ENCODE assay signal across 9 mouse cellular contexts in genomic region chr2:120170726-120171125, GRCm38 (mm10). TPM values are rescaled to one million over a fixed set of nuclear protein-coding genes. Genes with fewer than 3 reads are reported as not detected.
A peak's percentile ranks its signal among the peaks of the same experiment; 100 is the strongest.
DNase-seq lines count a peak whose midpoint lies in the region; ATAC-seq and TF ChIP-seq lines count a peak whose summit lies in the region.
"Had no signal": no experiment of that assay in that cellular context is flagged by ENCODE, and none has a peak within 500 bp of the region (broad histone marks: within the 10 kb centered on the region; RNA-seq: fewer than 3 reads in every experiment).

No protein-coding gene starts in this region.

- H3K36me3 ChIP-seq in MEL (ENCODE audit: control insufficient read depth in 1 of 2, insufficient read depth in 2 of 2, low read length in 2 of 2): no peaks in the 10 kb centered on the region
- no peaks in the 10 kb centered on the region for H3K36me3 ChIP-seq in intestine, postnatal 0 days (ENCODE audit: control insufficient read depth, insufficient read depth)
- H3K36me3 ChIP-seq in megakaryocyte, embryonic 14.5 days (replicated peaks; ENCODE audit: low read length): no peaks in the 10 kb centered on the region
- H3K36me3 ChIP-seq in forebrain, embryonic 15.5 days: no peaks in the 10 kb centered on the region
- H3K36me3 ChIP-seq: embryonic facial prominence, embryonic 15.5 days had no signal

- ATAC-seq in intestine, postnatal 0 days: no peak
- ATAC-seq in forebrain, embryonic 15.5 days (replicated peaks): no peak

- TF ChIP-seq RAD21 in MEL (IDR thresholded peaks at IDR 0.05; ENCODE audit: low read depth, low read length): peak; percentile 68

- H3K4me2 ChIP-seq in intestine, postnatal 0 days (replicated peaks; ENCODE audit: low read depth): no peak overlapping the region
- H3K4me2 ChIP-seq in forebrain, embryonic 15.5 days (replicated peaks): no peak overlapping the region
- H3K4me2 ChIP-seq: embryonic facial prominence, embryonic 15.5 days had no signal

- peak; percentile 76 for TF ChIP-seq CTCF in layer of hippocampus, adult 2 months (conservative IDR thresholded peaks at IDR 0.05)
- peak; percentile 32 to 77 (median 55); a peak in 5 of 6 replicates for TF ChIP-seq CTCF in MEL (IDR thresholded peaks at IDR 0.05 in 2 of 3, conservative IDR thresholded peaks at IDR 0.05 in 1 of 3; ENCODE audit: control insufficient read depth in 1 of 3, insufficient read depth in 1 of 3, low read depth in 2 of 3, low read length in 3 of 3, poor library complexity in 1 of 3, severe bottlenecking in 1 of 3)
- peak; percentile 71 for TF ChIP-seq CTCF in intestine, postnatal 0 days (IDR thresholded peaks at IDR 0.05; ENCODE audit: low read depth)

- no peaks in the 10 kb centered on the region for H3K9me3 ChIP-seq in MEL (replicated peaks; ENCODE audit: insufficient read depth, low read length)
- H3K9me3 ChIP-seq in intestine, postnatal 0 days (ENCODE audit: control insufficient read depth): no peaks in the 10 kb centered on the region
- no peaks in the 10 kb centered on the region for H3K9me3 ChIP-seq in megakaryocyte, embryonic 14.5 days
- no peaks in the 10 kb centered on the region for H3K9me3 ChIP-seq in forebrain, embryonic 15.5 days
- H3K9me3 ChIP-seq: embryonic facial prominence, embryonic 15.5 days had no signal

- TF ChIP-seq POLR2A in MEL (IDR thresholded peaks at IDR 0.05; ENCODE audit: control insufficient read depth in 1 of 2, insufficient read depth in 1 of 2, low read depth in 1 of 2, low read length in 2 of 2, poor library complexity in 1 of 2): no peak

- no peaks in the 10 kb centered on the region for H3K27me3 ChIP-seq in MEL (ENCODE audit: control insufficient read depth in 1 of 2, insufficient read depth in 2 of 2, low read length in 2 of 2)
- H3K27me3 ChIP-seq in intestine, postnatal 0 days (replicated peaks; ENCODE audit: control insufficient read depth, insufficient read depth, low read length): no peaks in the 10 kb centered on the region; the same call in 1 of the 2 replicates
- H3K27me3 ChIP-seq in megakaryocyte, embryonic 14.5 days (replicated peaks): peaks cover 21% of the 10 kb centered on the region
- no peaks in the 10 kb centered on the region for H3K27me3 ChIP-seq in forebrain, embryonic 15.5 days
- H3K27me3 ChIP-seq: embryonic facial prominence, embryonic 15.5 days had no signal

- H3K4me3 ChIP-seq in layer of hippocampus, adult 2 months: no peak overlapping the region
- no peak overlapping the region for H3K4me3 ChIP-seq in MEL (ENCODE audit: control insufficient read depth in 1 of 2, insufficient read depth in 1 of 2, low read depth in 2 of 2, low read length in 2 of 2)
- no peak overlapping the region for H3K4me3 ChIP-seq in intestine, postnatal 0 days (ENCODE audit: low read depth, low read length)
- H3K4me3 ChIP-seq in megakaryocyte, embryonic 14.5 days (replicated peaks): peak overlapping the region; percentile 15
- no peak overlapping the region for H3K4me3 ChIP-seq in forebrain, embryonic 15.5 days
- H3K4me3 ChIP-seq: embryonic facial prominence, embryonic 15.5 days had no signal

- no peak overlapping the region for H3K9ac ChIP-seq in MEL (ENCODE audit: control insufficient read depth, low read depth, low read length, poor library complexity, severe bottlenecking)
- no peak overlapping the region for H3K9ac ChIP-seq in intestine, postnatal 0 days (ENCODE audit: low read depth, low read length)
- H3K9ac ChIP-seq in forebrain, embryonic 15.5 days (replicated peaks): no peak overlapping the region
- H3K9ac ChIP-seq: embryonic facial prominence, embryonic 15.5 days had no signal

- 24% methylated on average over 1 of the region's 1 CpGs for WGBS in intestine, postnatal 0 days
- WGBS in forebrain, embryonic 15.5 days: 67% methylated on average over 1 of the region's 1 CpGs

- DNase-seq in layer of hippocampus, adult 2 months (ENCODE audit: low spot score in 2 of 2): peak; percentile 19 to 38
- no peak for DNase-seq in layer of hippocampus, adult 9-10 months (ENCODE audit: low spot score)
- peak; percentile 64 for DNase-seq in MEL (ENCODE audit: low read depth, low spot score)
- DNase-seq in c-Kit-positive CD71-positive TER-119-negative erythroid progenitor cells, embryonic 14.5 days (ENCODE audit: low read depth): peak; percentile 44
- DNase-seq in right cerebral cortex, postnatal 4 days: no peak

- peaks cover 0 to 10% of the 10 kb centered on the region in 2 experiments; a peak in 2 of 4 replicates for H3K4me1 ChIP-seq in MEL (ENCODE audit: control insufficient read depth in 1 of 2, insufficient read depth in 2 of 2, low read length in 2 of 2)
- 0 out of 2 replicates have a peak, but pooled peaks cover 6% of the 10 kb centered on the region for H3K4me1 ChIP-seq in intestine, postnatal 0 days (replicated peaks; ENCODE audit: control insufficient read depth, insufficient read depth, low read length)
- peaks cover 38% of the 10 kb centered on the region for H3K4me1 ChIP-seq in megakaryocyte, embryonic 14.5 days
- no peaks in the 10 kb centered on the region for H3K4me1 ChIP-seq in forebrain, embryonic 15.5 days
- H3K4me1 ChIP-seq: embryonic facial prominence, embryonic 15.5 days had no signal

- no peaks in the 10 kb centered on the region for H3K79me2 ChIP-seq in MEL (ENCODE audit: control insufficient read depth, insufficient read depth, low read length, poor library complexity)

- TF ChIP-seq EP300 in MEL (IDR thresholded peaks at IDR 0.05; ENCODE audit: low read depth in 1 of 2, low read length in 2 of 2): no peak

- H3K27ac ChIP-seq in layer of hippocampus, adult 2 months: no peak overlapping the region
- no peak overlapping the region for H3K27ac ChIP-seq in MEL (ENCODE audit: control insufficient read depth, low read depth, low read length)
- H3K27ac ChIP-seq in intestine, postnatal 0 days (ENCODE audit: low read depth, low read length): no peak overlapping the region
- no peak overlapping the region for H3K27ac ChIP-seq in forebrain, embryonic 15.5 days (replicated peaks)
- H3K27ac ChIP-seq: embryonic facial prominence, embryonic 15.5 days had no signal

TF ChIP-seq in MEL, 35 proteins besides CTCF, POLR2A, EP300 and RAD21:
- TF ChIP-seq SIN3A (IDR thresholded peaks at IDR 0.05; ENCODE audit: low read length) (0 out of 2 replicates have a peak, but pooled peaks have one; percentile 17), ZKSCAN1 (IDR thresholded peaks at IDR 0.05; ENCODE audit: low read depth, low read length) (no peak), HCFC1 (IDR thresholded peaks at IDR 0.05; ENCODE audit: low read depth, low read length) (no peak), SMC3 (IDR thresholded peaks at IDR 0.05; ENCODE audit: low read depth, low read length) (peak; percentile 55), ZC3H11A (IDR thresholded peaks at IDR 0.05; ENCODE audit: low read depth, low read length) (peak; percentile 37)

RNA-seq across cellular contexts. Expression of gene Ehd4, which starts 16.3 kb away (rescaled TPM):
- 1 to 10 TPM; 5.4 to 7.6 TPM for total RNA-seq in layer of hippocampus, adult 2 months (2021)
- 14.1 and 15.8 TPM in 2 replicates for total RNA-seq in MEL (2012; rRNA removed)
- polyA plus RNA-seq in MEL (2012; ENCODE audit: insufficient read depth in 1 of 2, insufficient read length in 2 of 2, low read depth in 1 of 2, low replicate concordance in 2 of 2, missing spikeins in 1 of 2): 10 to 100 TPM in 1 of 2 experiments, not detected in 1; 35.5 TPM
- polyA plus RNA-seq in intestine, postnatal 0 days (2015; fragmentation: Nextera tagmentation; extraction: Ambion mirVana): 70.0 and 74.9 TPM in 2 replicates
- polyA plus RNA-seq in megakaryocyte, embryonic 14.5 days (2012; ENCODE audit: insufficient read depth, low replicate concordance): 55.8 and 61.8 TPM in 2 replicates
- 9.7 and 11.7 TPM in 2 replicates for polyA plus RNA-seq in forebrain, embryonic 15.5 days (2015; fragmentation: Nextera tagmentation; extraction: Ambion mirVana)

Comparison
In these comparisons a context has a peak if more than half of its experiments do, and no peak if none do; other contexts are left out.
1. DNase-seq: peak in layer of hippocampus, adult 2 months (2 of 2), MEL (single experiment) and c-Kit-positive CD71-positive TER-119-negative erythroid progenitor cells, embryonic 14.5 days (single experiment); none in layer of hippocampus, adult 9-10 months (single experiment) and right cerebral cortex, postnatal 4 days (single experiment).
2. Peak in every context shown above with its lines, with median percentiles within 50 percentile points of each other: CTCF ChIP-seq.